Mouse (Mus musculus) erythroblast, embryonic 14.5 days (primary cell): ENCODE results near the gene Prap1.
"Not testable (repeated sequence)": the region's sequence is repeated elsewhere in the genome, so short reads cannot be mapped to it uniquely, and the experiment has no call there.

Source experiments
- GATA1 ChIP-seq: IDR thresholded peaks from 2 replicates; pipeline ENCODE4 v1.6.1; 2012; ENCODE audit warnings: low read length, inconsistent platforms, mixed read lengths
- TAL1 ChIP-seq: IDR thresholded peaks from 3 replicates; pipeline ENCODE4 v1.6.1; 2012; ENCODE audit warnings: low read length, inconsistent platforms, mixed read lengths

- TF ChIP-seq GATA1, TAL1: not testable (repeated sequence)
These were observed 39.0 kb downstream of the Prap1 start for GRCm38 (mm10) chr7:140132184-140132583.
